Mouse (Mus musculus) E14TG2a.4 (cell line): ENCODE data around the gene Gcsam.

Experiments used
- CTCF ChIP-seq: conservative IDR thresholded peaks from 2 replicates; pipeline ENCODE4 v1.5.1; 2014; ENCODE audit warnings: low read length
- NANOG ChIP-seq: IDR thresholded peaks from 2 replicates; pipeline ENCODE4 v1.6.1; 2014; ENCODE audit warnings: borderline replicate concordance, low read length, mixed read lengths
- POU5F1 ChIP-seq: IDR thresholded peaks from 2 replicates; pipeline ENCODE4 v1.6.1; 2014; ENCODE audit warnings: low read length, borderline replicate concordance

- TF ChIP-seq CTCF (no peak), POU5F1 (no peak), NANOG (no peak)
These were observed 14.7 kb upstream of the Gcsam start for GRCm38 (mm10) chr16:45595494-45595893.
